Mouse (Mus musculus) forebrain, embryonic 15.5 days (tissue): Measurements from ENCODE around the gene 1110051M20Rik. TPM values are rescaled to one million over a fixed set of nuclear protein-coding genes. Genes with fewer than 3 reads are reported as not detected.

Experiments used
- ATAC-seq: fragments of 200-750 bp; cut with Nextera tagmentation; replicated peaks from 2 replicates; pipeline ENCODE4 v1.8.0; 2017; ENCODE audit warnings: mild to moderate bottlenecking, moderate TSS enrichment, moderate library complexity
- H3K27ac ChIP-seq: fragments of 300-500 bp; sonication (generic); replicated peaks from 2 replicates; pipeline ENCODE4 v1.5.1; 2015; ENCODE audit warnings: mild to moderate bottlenecking, inconsistent platforms
- H3K27me3 ChIP-seq: fragments of 300-500 bp; sonication (generic); 2 replicates; pipeline ENCODE4 v1.6.1; 2015; ENCODE audit warnings: inconsistent platforms
- H3K36me3 ChIP-seq: fragments of 300-500 bp; sonication (generic); 2 replicates; pipeline ENCODE4 v1.6.1; 2015; ENCODE audit warnings: mild to moderate bottlenecking, inconsistent platforms
- H3K4me1 ChIP-seq: fragments of 300-500 bp; sonication (generic); 2 replicates; pipeline ENCODE4 v1.6.1; 2015; ENCODE audit warnings: inconsistent platforms
- H3K4me2 ChIP-seq: fragments of 300-500 bp; sonication (generic); replicated peaks from 2 replicates; pipeline ENCODE4 v1.6.1; 2015; ENCODE audit warnings: mild to moderate bottlenecking, inconsistent platforms
- H3K4me3 ChIP-seq: fragments of 300-500 bp; sonication (generic); 2 replicates; pipeline ENCODE4 v1.5.1; 2015; ENCODE audit warnings: mild to moderate bottlenecking, inconsistent platforms
- H3K9ac ChIP-seq: fragments of 300-500 bp; sonication (generic); replicated peaks from 2 replicates; pipeline ENCODE4 v1.6.1; 2015; ENCODE audit warnings: mild to moderate bottlenecking, inconsistent platforms
- H3K9me3 ChIP-seq: fragments of 300-500 bp; sonication (generic); 2 replicates; pipeline ENCODE4 v1.6.1; 2016; ENCODE audit warnings: inconsistent platforms
- WGBS: fragments of 180-500 bp; shearing (Covaris S2); methylation state at CpG from one replicate; pipeline ENCODE4 v1.1.7; 2015; ENCODE audit warnings: mixed read lengths; 5-methylcytosine and 5-hydroxymethylcytosine counted together
- polyA plus RNA-seq: library from polyadenylated mRNA; unstranded; fragments of >200 nt; fragmentation: Nextera tagmentation; extraction: Ambion mirVana; gene quantifications from 2 replicates; pipeline ENCODE4 v1.2.1, GENCODE M21; 2015

The 1110051M20Rik gene
- polyA plus RNA-seq, 1 experiment from 2014 or later, result 168 TPM

DNA sequence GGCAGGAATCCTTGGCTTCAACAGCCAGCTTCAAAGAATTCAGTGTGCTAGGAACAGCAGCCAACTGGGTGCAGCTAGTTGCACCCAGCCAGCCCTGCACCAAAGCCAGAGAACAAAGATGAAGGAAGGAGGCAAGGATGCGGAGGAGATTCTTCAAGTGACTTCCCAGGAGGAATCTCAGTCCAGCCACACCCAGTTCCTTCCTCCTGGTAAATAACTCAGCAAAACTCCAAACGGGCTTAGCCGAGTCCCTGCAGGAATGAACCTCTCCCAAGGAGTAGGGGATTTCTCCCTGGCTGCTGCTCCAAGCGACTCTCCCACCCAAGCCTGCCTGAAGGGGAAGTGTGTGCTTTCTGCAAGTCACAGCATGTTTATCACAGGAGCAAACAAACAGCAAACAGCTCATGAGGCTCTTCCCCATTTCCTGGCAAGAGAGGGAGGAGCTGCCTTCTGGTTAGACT lies 83.4 kb downstream of the 1110051M20Rik start:
- Histone ChIP-seq H3K27me3 (no peaks in the 10 kb centered on the region), H3K4me3 (no peak overlapping the region), H3K36me3 (no peaks in the 10 kb centered on the region), H3K4me1 (peaks cover 14% of the 10 kb centered on the region), H3K4me2 (0 out of 2 replicates have a peak overlapping the region, but pooled peaks have one; percentile 0), H3K27ac (peak overlapping the region; percentile 36; the same call in 1 of the 2 replicates), H3K9me3 (no peaks in the 10 kb centered on the region), H3K9ac (no peak overlapping the region)
- 39% methylated on average over 4 of the region's 4 CpGs for WGBS
- ATAC-seq, result peak; percentile 48; the same call in 1 of the 2 replicates

DNA sequence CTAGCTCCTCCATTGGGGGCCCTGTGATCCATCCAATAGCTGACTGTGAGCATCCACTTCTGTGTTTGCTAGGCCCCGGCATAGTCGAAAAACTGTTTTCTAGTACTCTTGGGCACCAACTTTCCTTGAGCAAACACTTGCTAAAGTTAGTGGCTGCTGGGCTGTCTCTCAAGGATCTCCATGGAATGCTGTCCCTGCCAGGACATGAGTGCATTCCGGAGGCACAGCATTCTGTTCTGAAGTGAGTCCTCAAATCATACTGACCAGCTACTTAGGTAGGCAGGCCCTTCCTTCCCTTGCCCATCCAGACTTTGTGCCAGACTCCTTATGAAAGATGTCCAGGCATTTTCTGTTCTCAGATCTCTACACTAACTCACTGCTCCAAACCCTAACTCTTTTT lies 88.7 kb downstream of the 1110051M20Rik start:
- H3K9me3 ChIP-seq, result no peaks in the 10 kb centered on the region
- no peak for ATAC-seq
- no peaks in the 10 kb centered on the region for H3K36me3 ChIP-seq
- H3K4me2 ChIP-seq, result no peak overlapping the region
- H3K27me3 ChIP-seq, result no peaks in the 10 kb centered on the region
- 95% methylated on average over 3 of the region's 3 CpGs for WGBS
- peaks cover 3% of the 10 kb centered on the region for H3K4me1 ChIP-seq
- H3K9ac ChIP-seq, result no peak overlapping the region
- H3K27ac ChIP-seq, result no peak overlapping the region
- no peak overlapping the region for H3K4me3 ChIP-seq

DNA sequence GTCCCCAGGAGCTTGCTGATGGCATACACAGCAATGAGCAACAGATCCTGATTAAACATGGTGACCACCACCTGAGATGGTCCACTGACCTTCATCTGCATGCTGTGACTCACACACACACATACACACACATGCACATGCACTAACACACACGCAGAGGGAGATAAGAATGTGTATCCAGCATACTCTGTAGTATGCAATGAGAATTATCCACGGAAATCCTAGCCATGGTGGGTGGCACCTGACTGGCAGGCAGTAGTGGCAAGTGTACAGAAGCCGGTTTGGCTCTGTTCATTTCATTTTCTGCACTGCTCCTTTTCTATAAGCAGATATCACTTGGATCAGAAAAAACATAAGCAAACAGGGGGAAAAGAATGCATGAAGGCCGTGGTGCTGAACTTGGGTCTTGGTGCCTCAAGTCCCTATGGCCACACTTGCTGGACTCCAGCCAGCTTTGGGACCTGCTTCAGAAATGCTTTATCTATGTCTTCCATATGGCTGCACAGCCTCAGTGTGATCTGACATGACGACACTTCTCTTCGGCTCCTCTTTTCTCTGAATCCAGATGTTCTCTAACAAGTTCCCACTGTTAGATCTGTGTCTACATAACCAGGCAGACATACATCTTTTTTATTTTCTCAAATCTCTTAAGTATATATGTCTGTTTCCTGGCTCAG lies 89.6 kb downstream of the 1110051M20Rik start:
- Histone ChIP-seq H3K4me3 (no peak overlapping the region), H3K9ac (no peak overlapping the region), H3K36me3 (no peaks in the 10 kb centered on the region), H3K27ac (no peak overlapping the region), H3K9me3 (no peaks in the 10 kb centered on the region), H3K4me2 (no peak overlapping the region), H3K4me1 (no peaks in the 10 kb centered on the region), H3K27me3 (no peaks in the 10 kb centered on the region)
- ATAC-seq, result no peak
- 77% methylated on average over 6 of the region's 6 CpGs for WGBS

DNA sequence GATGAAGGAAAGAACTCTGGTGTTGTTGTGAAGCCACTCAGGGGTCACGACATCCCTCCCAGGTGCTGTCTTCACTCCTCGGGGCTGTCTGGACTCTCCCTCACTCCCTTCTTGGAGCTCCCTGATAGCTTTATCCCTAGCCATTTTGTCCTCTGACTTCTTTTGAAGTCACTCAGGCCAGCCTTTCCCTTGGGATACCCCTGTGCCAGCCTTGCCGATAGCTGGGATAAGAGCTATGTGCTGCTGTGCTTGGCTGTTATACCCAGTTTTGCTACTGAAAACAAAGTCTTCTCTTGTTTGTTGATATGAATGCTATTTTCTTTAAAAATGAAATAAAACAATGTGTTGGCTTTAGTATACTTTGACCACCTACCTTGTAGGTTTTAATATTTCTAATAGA lies 90.7 kb downstream of the 1110051M20Rik start:
- no peaks in the 10 kb centered on the region for H3K9me3 ChIP-seq
- no peaks in the 10 kb centered on the region for H3K27me3 ChIP-seq
- WGBS, result 57% methylated on average over 3 of the region's 3 CpGs
- no peak overlapping the region for H3K27ac ChIP-seq
- no peaks in the 10 kb centered on the region for H3K4me1 ChIP-seq
- no peak for ATAC-seq
- no peak overlapping the region for H3K4me3 ChIP-seq
- H3K36me3 ChIP-seq, result no peaks in the 10 kb centered on the region
- no peak overlapping the region for H3K4me2 ChIP-seq
- H3K9ac ChIP-seq, result no peak overlapping the region

DNA sequence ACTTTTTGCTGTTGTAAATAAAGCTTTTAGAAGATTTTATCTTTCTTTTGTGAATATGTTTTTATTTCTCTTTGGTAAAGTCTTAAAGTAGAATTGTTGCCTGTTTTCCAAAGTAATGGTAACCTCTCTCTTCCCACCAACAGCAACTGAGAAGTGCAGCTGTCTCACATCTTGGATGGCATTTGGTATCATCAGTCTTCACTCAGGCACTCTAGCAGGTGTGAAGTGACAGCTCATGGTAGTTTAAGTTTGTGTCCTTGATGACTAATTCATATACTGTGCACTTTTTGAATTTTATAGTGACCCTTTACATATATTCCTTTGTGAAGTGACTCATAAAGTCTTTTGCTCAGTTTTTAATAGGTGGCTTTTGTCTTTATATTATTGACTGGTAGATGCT lies 92.7 kb downstream of the 1110051M20Rik start:
- Histone ChIP-seq H3K4me2 (no peak overlapping the region), H3K4me3 (no peak overlapping the region), H3K27ac (no peak overlapping the region), H3K27me3 (no peaks in the 10 kb centered on the region), H3K36me3 (no peaks in the 10 kb centered on the region), H3K4me1 (no peaks in the 10 kb centered on the region), H3K9ac (no peak overlapping the region), H3K9me3 (no peaks in the 10 kb centered on the region)
- no peak for ATAC-seq

DNA sequence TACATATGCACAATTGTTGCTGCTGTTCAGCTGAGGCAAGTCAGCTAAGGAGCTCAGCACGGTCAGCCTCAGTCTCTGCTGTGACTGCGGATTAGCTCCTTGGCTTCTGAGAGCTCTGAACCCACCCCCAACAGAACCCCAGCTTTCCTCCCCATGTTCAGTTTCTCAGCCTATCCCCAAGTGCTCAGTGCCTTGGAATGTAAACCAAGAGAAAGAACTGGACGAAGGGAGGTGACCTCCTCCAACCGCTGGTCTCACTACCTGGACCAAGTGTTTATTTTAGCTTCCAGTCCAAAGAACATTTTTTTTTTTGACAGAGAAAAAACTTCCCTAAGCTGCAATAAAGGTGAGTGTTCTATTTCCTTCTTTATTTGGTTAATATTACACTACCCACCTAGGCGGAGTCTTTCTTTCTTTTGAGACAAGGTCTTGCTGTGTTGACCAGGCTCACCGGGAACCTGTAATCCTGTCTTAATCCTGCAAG lies 94.5 kb downstream of the 1110051M20Rik start:
- no peak for ATAC-seq
- Histone ChIP-seq H3K9ac (no peak overlapping the region), H3K36me3 (no peaks in the 10 kb centered on the region), H3K4me2 (no peak overlapping the region), H3K27me3 (no peaks in the 10 kb centered on the region), H3K4me3 (no peak overlapping the region), H3K27ac (no peak overlapping the region), H3K9me3 (no peaks in the 10 kb centered on the region), H3K4me1 (no peaks in the 10 kb centered on the region)
- 58% methylated on average over 6 of the region's 6 CpGs for WGBS

DNA sequence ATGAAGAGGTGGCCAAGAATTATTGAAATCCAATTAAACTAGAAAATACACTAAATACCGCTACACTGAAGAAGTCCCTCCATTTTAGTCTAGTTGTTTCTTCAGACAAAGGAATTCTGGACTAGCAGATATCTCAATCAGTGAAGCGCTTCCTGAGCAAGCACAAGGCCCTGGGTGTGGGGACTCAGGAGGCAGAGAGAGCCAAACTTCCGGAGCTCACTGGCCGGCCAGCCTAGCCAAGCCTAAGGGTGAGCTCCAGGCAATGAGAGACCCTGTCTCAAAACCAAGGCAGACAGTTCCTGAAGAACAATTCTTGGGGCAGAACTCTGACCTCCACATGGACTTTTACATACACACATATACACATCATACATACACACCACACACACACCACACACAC lies 95.6 kb downstream of the 1110051M20Rik start:
- Histone ChIP-seq H3K27ac (no peak overlapping the region), H3K27me3 (no peaks in the 10 kb centered on the region), H3K36me3 (no peaks in the 10 kb centered on the region), H3K4me2 (no peak overlapping the region), H3K9ac (no peak overlapping the region), H3K4me3 (no peak overlapping the region), H3K4me1 (no peaks in the 10 kb centered on the region), H3K9me3 (no peaks in the 10 kb centered on the region)
- WGBS, result 33% methylated on average over 4 of the region's 4 CpGs
- no peak for ATAC-seq

DNA sequence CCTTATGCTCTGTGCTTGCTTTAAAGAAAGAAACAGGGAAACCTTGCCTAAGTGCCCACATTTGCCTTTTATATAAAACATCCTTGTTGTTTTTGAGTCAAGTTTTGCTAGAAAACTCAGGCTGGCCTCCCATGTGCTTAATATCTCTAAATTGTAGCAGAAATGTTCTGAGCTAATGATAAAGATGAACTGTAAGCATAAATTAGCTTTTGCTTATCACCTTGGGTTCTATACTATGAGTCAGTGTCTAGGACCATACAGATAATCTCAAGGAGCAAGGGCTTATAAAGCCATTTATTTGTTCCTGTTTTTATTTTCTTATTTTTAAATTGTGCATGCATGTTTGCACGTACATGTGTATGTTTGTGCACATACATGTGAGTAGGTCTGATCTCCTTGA lies 98.9 kb downstream of the 1110051M20Rik start:
- Histone ChIP-seq H3K27ac (no peak overlapping the region), H3K4me2 (no peak overlapping the region), H3K27me3 (no peaks in the 10 kb centered on the region), H3K4me1 (no peaks in the 10 kb centered on the region), H3K9me3 (no peaks in the 10 kb centered on the region; the same call in 1 of the 2 replicates), H3K36me3 (0 out of 2 replicates have a peak, but pooled peaks cover 2% of the 10 kb centered on the region), H3K9ac (no peak overlapping the region), H3K4me3 (no peak overlapping the region)
- 84% methylated on average over 1 of the region's 1 CpGs for WGBS
- no peak for ATAC-seq

DNA sequence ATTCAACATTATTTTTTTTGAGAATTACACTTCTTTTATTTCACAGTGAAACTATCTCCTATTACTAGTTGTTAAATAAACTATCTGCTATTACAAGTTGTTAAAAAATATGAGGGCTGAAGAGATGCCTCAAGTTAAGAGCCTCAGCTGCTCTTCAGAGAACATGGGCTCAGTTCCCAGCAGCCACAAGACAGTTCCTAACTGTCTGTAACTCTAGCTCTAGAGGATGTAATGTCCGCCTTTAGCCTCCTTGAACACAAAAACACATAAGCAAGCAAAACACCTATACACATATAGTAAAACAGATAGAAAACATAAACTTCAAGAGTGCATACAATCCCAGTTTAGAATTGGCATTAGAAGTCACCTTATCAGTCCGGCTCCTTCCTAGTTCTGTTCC lies 104.9 kb downstream of the 1110051M20Rik start:
- no peak for ATAC-seq
- 99% methylated on average over 2 of the region's 2 CpGs for WGBS
- no peaks in the 10 kb centered on the region for H3K4me1 ChIP-seq

DNA sequence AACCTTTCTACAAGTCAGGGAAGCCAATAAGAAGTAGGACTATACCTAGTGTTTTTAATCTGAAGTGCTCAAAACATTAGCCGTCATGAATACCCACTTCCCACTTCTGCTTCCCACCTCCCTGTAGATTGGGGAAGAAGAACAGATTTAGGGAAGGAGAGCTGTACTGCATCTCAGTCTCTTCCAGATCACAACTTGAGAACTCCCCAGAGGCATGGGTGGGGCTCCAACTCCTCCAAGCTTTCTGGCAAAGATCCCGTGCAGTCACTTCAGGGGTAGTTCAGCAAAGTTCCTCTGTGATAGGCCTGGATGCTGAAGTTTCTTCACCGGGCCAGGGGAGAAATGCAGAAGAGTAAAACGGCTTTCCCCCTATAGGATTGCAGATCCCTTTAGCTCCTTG lies 109.4 kb downstream of the 1110051M20Rik start:
- Histone ChIP-seq H3K36me3 (no peaks in the 10 kb centered on the region), H3K27me3 (no peaks in the 10 kb centered on the region), H3K4me2 (no peak overlapping the region), H3K9ac (no peak overlapping the region), H3K27ac (no peak overlapping the region), H3K4me1 (peaks cover 20% of the 10 kb centered on the region), H3K4me3 (no peak overlapping the region), H3K9me3 (no peaks in the 10 kb centered on the region)
- no peak for ATAC-seq
- 83% methylated on average over 4 of the region's 4 CpGs for WGBS

More for the DNA sequence above, 104.9 kb downstream of the 1110051M20Rik start:
- Histone ChIP-seq H3K27ac (no peak overlapping the region), H3K27me3 (no peaks in the 10 kb centered on the region), H3K4me3 (no peak overlapping the region), H3K9ac (no peak overlapping the region), H3K36me3 (0 out of 2 replicates have a peak, but pooled peaks cover 2% of the 10 kb centered on the region), H3K9me3 (no peaks in the 10 kb centered on the region; the same call in 1 of the 2 replicates), H3K4me2 (no peak overlapping the region)

DNA sequence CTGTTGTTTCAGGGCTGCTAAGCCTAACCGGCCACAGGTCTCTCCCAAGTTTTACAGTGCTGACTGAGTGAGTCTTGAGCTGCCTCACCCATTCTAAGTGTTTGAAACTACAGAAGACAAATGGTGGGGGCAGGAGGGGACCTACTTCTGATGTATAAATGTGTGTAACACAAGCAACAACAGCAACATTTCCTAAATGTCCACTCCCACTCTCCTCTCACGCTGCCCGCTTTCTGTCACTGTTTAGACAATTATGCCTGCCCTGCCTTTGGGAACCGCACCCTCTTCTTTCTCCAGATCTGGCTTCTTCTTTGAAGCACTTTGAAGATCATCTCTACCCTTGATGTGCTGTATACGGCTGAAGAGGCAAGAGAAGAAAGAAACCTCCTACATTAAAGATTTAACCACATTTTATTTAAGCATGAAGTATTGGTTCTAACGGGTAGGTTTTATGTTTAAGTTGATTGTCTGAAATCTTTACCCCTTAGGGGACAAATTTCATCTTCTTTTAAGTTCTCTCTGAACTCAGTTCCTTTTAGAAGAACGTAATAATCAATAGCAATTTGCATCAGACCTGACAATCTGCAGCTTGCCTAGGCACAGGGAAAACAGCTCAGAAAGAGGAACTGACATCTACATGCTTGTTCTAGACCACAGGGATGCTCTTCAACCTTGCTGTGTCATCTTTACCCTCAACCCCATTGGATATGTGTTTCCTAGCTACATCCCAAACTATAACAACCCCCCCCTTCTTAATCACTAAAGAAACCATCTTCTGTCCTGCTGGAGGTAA lies 113.3 kb downstream of the 1110051M20Rik start:
- 51% methylated on average over 7 of the region's 7 CpGs for WGBS
- Histone ChIP-seq H3K4me1 (peaks cover 50% of the 10 kb centered on the region), H3K4me3 (no peak overlapping the region)

DNA sequence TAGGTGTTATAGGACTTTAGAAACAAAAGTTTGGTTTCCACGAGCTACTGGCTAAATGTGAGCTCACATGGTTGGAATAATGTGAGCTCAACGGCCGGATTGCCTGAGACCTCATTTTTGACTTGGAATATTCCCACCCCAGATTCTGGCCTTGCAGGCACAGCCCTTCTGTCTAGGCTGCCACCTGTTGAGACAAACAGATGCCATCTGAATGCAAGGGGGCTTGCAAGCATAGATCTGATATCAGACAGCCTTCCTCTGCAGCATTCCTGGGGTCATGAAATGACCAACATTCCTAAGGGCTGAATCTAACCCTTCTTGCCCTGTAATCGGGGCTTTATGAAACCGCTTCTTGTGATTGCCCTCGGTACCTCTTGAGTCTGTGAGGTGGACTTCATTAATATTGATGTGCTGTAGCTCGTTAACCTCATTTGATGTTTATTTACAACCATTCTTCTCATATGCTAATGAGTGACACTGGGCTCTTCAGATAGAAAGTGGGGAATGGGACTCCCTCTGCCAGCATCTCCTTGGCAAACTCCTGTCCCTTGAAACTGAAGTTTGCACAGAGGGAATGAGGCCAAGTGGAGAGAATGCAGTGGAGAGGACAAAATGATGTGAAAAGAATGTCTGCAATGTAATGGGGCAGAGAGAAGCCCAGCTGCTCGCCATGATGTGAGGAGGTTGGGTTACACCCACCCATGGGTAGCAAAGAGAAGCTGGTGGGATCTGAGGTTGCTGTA lies 114.3 kb downstream of the 1110051M20Rik start:
- ATAC-seq, result peak; percentile 36
- Histone ChIP-seq H3K4me3 (no peak overlapping the region), H3K9ac (no peak overlapping the region), H3K9me3 (no peaks in the 10 kb centered on the region), H3K4me1 (peaks cover 56% of the 10 kb centered on the region), H3K36me3 (no peaks in the 10 kb centered on the region), H3K4me2 (no peak overlapping the region), H3K27ac (peak overlapping the region; percentile 72), H3K27me3 (no peaks in the 10 kb centered on the region)
- 11% methylated on average over 8 of the region's 8 CpGs for WGBS

More for the DNA sequence above, 113.3 kb downstream of the 1110051M20Rik start:
- H3K9ac ChIP-seq, result no peak overlapping the region
- ATAC-seq, result no peak
- no peaks in the 10 kb centered on the region for H3K36me3 ChIP-seq
- H3K27ac ChIP-seq, result peak overlapping the region; percentile 64
- H3K27me3 ChIP-seq, result no peaks in the 10 kb centered on the region
- H3K4me2 ChIP-seq, result no peak overlapping the region
- no peaks in the 10 kb centered on the region for H3K9me3 ChIP-seq
